Mouse (Mus musculus) hindbrain, embryonic 15.5 days (tissue): Measurements from ENCODE around the gene 2010109A12Rik. TPM values are rescaled to one million over a fixed set of nuclear protein-coding genes. Genes with fewer than 3 reads are reported as not detected.

ENCODE experiments used
- ATAC-seq: fragments of 200-750 bp; cut with Nextera tagmentation; 2 replicates; pipeline ENCODE4 v1.8.0; 2017; ENCODE audit warnings: low read depth, moderate number of reproducible peaks, moderate TSS enrichment; ENCODE audit not compliant: low FRiP score
- H3K27ac ChIP-seq: fragments of 300-500 bp; sonication (generic); replicated peaks from 2 replicates; pipeline ENCODE4 v1.5.1; 2015; ENCODE audit warnings: mild to moderate bottlenecking, inconsistent platforms
- H3K27me3 ChIP-seq: fragments of 300-500 bp; sonication (generic); 2 replicates; pipeline ENCODE4 v1.6.1; 2015; ENCODE audit warnings: control low read depth, inconsistent platforms
- H3K36me3 ChIP-seq: fragments of 300-500 bp; sonication (generic); 2 replicates; pipeline ENCODE4 v1.6.1; 2015; ENCODE audit warnings: control low read depth, inconsistent platforms
- H3K4me1 ChIP-seq: fragments of 300-500 bp; sonication (generic); replicated peaks from 2 replicates; pipeline ENCODE4 v1.6.1; 2015; ENCODE audit warnings: control low read depth, inconsistent platforms
- H3K4me2 ChIP-seq: fragments of 300-500 bp; sonication (generic); 2 replicates; pipeline ENCODE4 v1.6.1; 2015; ENCODE audit warnings: moderate library complexity, mild to moderate bottlenecking, inconsistent platforms
- H3K4me3 ChIP-seq: fragments of 300-500 bp; sonication (generic); 2 replicates; pipeline ENCODE4 v1.5.1; 2015; ENCODE audit warnings: mild to moderate bottlenecking, inconsistent platforms
- H3K9ac ChIP-seq: fragments of 300-500 bp; sonication (generic); 2 replicates; pipeline ENCODE4 v1.6.1; 2015; ENCODE audit warnings: inconsistent platforms
- H3K9me3 ChIP-seq: fragments of 300-500 bp; sonication (generic); 2 replicates; pipeline ENCODE4 v1.6.1; 2016; ENCODE audit warnings: control low read depth, inconsistent platforms
- WGBS: fragments of 180-500 bp; shearing (Covaris S2); methylation state at CpG from one replicate; pipeline ENCODE4 v1.1.7; 2015; 5-methylcytosine and 5-hydroxymethylcytosine counted together
- polyA plus RNA-seq: library from polyadenylated mRNA; unstranded; fragments of >200 nt; fragmentation: Nextera tagmentation; extraction: Ambion mirVana; gene quantifications from 2 replicates; pipeline ENCODE4 v1.2.1, GENCODE M21; 2015

The 2010109A12Rik gene
- polyA plus RNA-seq: 1.1 and 1.5 TPM in 2 replicates

- ATAC-seq: peak; percentile 96
- H3K4me1 ChIP-seq: peaks cover 24% of the 10 kb centered on the region
- no peaks in the 10 kb centered on the region for H3K27me3 ChIP-seq
- WGBS: under 1% methylated on average over 78 of the region's 79 CpGs
- H3K36me3 ChIP-seq: peaks cover 3% of the 10 kb centered on the region; the same call in 1 of the 2 replicates
- H3K27ac ChIP-seq: peak within 1 kb of the TSS; percentile 96
- peak within 1 kb of the TSS; percentile 83 for H3K4me2 ChIP-seq
- peak within 1 kb of the TSS; percentile 95 for H3K9ac ChIP-seq
- peak within 1 kb of the TSS; percentile 99 for H3K4me3 ChIP-seq
- no peaks in the 10 kb centered on the region for H3K9me3 ChIP-seq
These were observed at the start of gene 2010109A12Rik, which contains the start of gene Ccni for GRCm38 (mm10) chr5:93206109-93207005. Gene 2010109A12Rik, plus strand, starts transcription at chr5:93206518. Gene Ccni, minus strand, starts transcription at chr5:93206495.

- H3K9me3 ChIP-seq: no peaks in the 10 kb centered on the region
- no peak overlapping the region for H3K4me3 ChIP-seq
- H3K4me1 ChIP-seq: no peaks in the 10 kb centered on the region
- no peak overlapping the region for H3K9ac ChIP-seq
- 84% methylated on average over 3 of the region's 3 CpGs for WGBS
- no peak; the same call in 1 of the 2 replicates for ATAC-seq
- H3K36me3 ChIP-seq: peaks cover 51% of the 10 kb centered on the region
- no peak overlapping the region for H3K4me2 ChIP-seq
- H3K27me3 ChIP-seq: no peaks in the 10 kb centered on the region
- H3K27ac ChIP-seq: no peak overlapping the region
These were observed 42.8 kb upstream of the 2010109A12Rik start for GRCm38 (mm10) chr5:93163541-93163940.

GRCm38 (mm10) chr5:93167919-93168516, 38.3 kb upstream of the 2010109A12Rik start:
- Histone ChIP-seq H3K27me3 (no peaks in the 10 kb centered on the region), H3K9ac (no peak overlapping the region), H3K4me3 (no peak overlapping the region), H3K9me3 (no peaks in the 10 kb centered on the region), H3K4me1 (no peaks in the 10 kb centered on the region), H3K36me3 (peaks cover 61% of the 10 kb centered on the region), H3K4me2 (no peak overlapping the region), H3K27ac (no peak overlapping the region)
- 93% methylated on average over 11 of the region's 11 CpGs for WGBS
- ATAC-seq: no peak

- Histone ChIP-seq H3K4me3 (no peak overlapping the region), H3K4me1 (no peaks in the 10 kb centered on the region), H3K9ac (no peak overlapping the region), H3K36me3 (peaks cover 61% of the 10 kb centered on the region), H3K9me3 (no peaks in the 10 kb centered on the region), H3K27ac (no peak overlapping the region), H3K4me2 (no peak overlapping the region), H3K27me3 (no peaks in the 10 kb centered on the region)
- WGBS: 93% methylated on average over 6 of the region's 6 CpGs
- no peak for ATAC-seq
These were observed 37.7 kb upstream of the 2010109A12Rik start for GRCm38 (mm10) chr5:93168654-93169053.

- Histone ChIP-seq H3K4me3 (no peak overlapping the region), H3K9me3 (no peaks in the 10 kb centered on the region), H3K36me3 (peaks cover 43% of the 10 kb centered on the region), H3K27me3 (no peaks in the 10 kb centered on the region), H3K4me2 (no peak overlapping the region), H3K27ac (no peak overlapping the region), H3K4me1 (no peaks in the 10 kb centered on the region), H3K9ac (no peak overlapping the region)
- ATAC-seq: no peak
- WGBS: 97% methylated on average over 15 of the region's 15 CpGs
These were observed 34.9 kb upstream of the 2010109A12Rik start for GRCm38 (mm10) chr5:93171420-93171819.

GRCm38 (mm10) chr5:93172536-93172935, 33.8 kb upstream of the 2010109A12Rik start:
- H3K9ac ChIP-seq: no peak overlapping the region
- no peak overlapping the region for H3K4me2 ChIP-seq
- no peaks in the 10 kb centered on the region for H3K9me3 ChIP-seq
- H3K4me3 ChIP-seq: no peak overlapping the region
- no peak for ATAC-seq
- no peak overlapping the region for H3K27ac ChIP-seq
- H3K4me1 ChIP-seq: no peaks in the 10 kb centered on the region
- 86% methylated on average over 6 of the region's 6 CpGs for WGBS
- H3K36me3 ChIP-seq: peaks cover 40% of the 10 kb centered on the region
- H3K27me3 ChIP-seq: no peaks in the 10 kb centered on the region

- no peaks in the 10 kb centered on the region for H3K9me3 ChIP-seq
- H3K9ac ChIP-seq: no peak overlapping the region
- no peak for ATAC-seq
- peaks cover 32% of the 10 kb centered on the region for H3K36me3 ChIP-seq
- H3K4me3 ChIP-seq: no peak overlapping the region
- 88% methylated on average over 6 of the region's 6 CpGs for WGBS
- H3K4me2 ChIP-seq: no peak overlapping the region
- H3K4me1 ChIP-seq: no peaks in the 10 kb centered on the region
- H3K27me3 ChIP-seq: no peaks in the 10 kb centered on the region
- H3K27ac ChIP-seq: no peak overlapping the region
These were observed 31.6 kb upstream of the 2010109A12Rik start for GRCm38 (mm10) chr5:93174675-93175074.

GRCm38 (mm10) chr5:93178616-93179015, 27.7 kb upstream of the 2010109A12Rik start:
- peaks cover 16% of the 10 kb centered on the region for H3K36me3 ChIP-seq
- H3K4me3 ChIP-seq: no peak overlapping the region
- no peak overlapping the region for H3K27ac ChIP-seq
- no peak for ATAC-seq
- H3K4me2 ChIP-seq: no peak overlapping the region
- H3K9me3 ChIP-seq: no peaks in the 10 kb centered on the region
- WGBS: 84% methylated on average over 6 of the region's 6 CpGs
- no peaks in the 10 kb centered on the region for H3K27me3 ChIP-seq
- H3K4me1 ChIP-seq: no peaks in the 10 kb centered on the region
- no peak overlapping the region for H3K9ac ChIP-seq

GRCm38 (mm10) chr5:93180252-93180651, 26.1 kb upstream of the 2010109A12Rik start:
- Histone ChIP-seq H3K4me3 (no peak overlapping the region), H3K4me1 (no peaks in the 10 kb centered on the region), H3K27me3 (no peaks in the 10 kb centered on the region), H3K9me3 (no peaks in the 10 kb centered on the region), H3K36me3 (peaks cover 22% of the 10 kb centered on the region), H3K4me2 (no peak overlapping the region), H3K9ac (no peak overlapping the region), H3K27ac (no peak overlapping the region)
- ATAC-seq: no peak
- WGBS: 83% methylated on average over 2 of the region's 2 CpGs

- no peak overlapping the region for H3K9ac ChIP-seq
- no peak for ATAC-seq
- no peaks in the 10 kb centered on the region for H3K4me1 ChIP-seq
- H3K4me3 ChIP-seq: no peak overlapping the region
- no peak overlapping the region for H3K4me2 ChIP-seq
- H3K27ac ChIP-seq: no peak overlapping the region
- H3K27me3 ChIP-seq: no peaks in the 10 kb centered on the region
- no peaks in the 10 kb centered on the region for H3K9me3 ChIP-seq
- peaks cover 39% of the 10 kb centered on the region for H3K36me3 ChIP-seq
- WGBS: 89% methylated on average over 6 of the region's 6 CpGs
These were observed 23.0 kb upstream of the 2010109A12Rik start for GRCm38 (mm10) chr5:93183311-93183710.

GRCm38 (mm10) chr5:93184548-93184947, 21.8 kb upstream of the 2010109A12Rik start:
- ATAC-seq: no peak
- Histone ChIP-seq H3K36me3 (peaks cover 45% of the 10 kb centered on the region), H3K4me1 (no peaks in the 10 kb centered on the region), H3K4me2 (no peak overlapping the region), H3K9me3 (no peaks in the 10 kb centered on the region), H3K4me3 (no peak overlapping the region), H3K27ac (no peak overlapping the region), H3K27me3 (no peaks in the 10 kb centered on the region), H3K9ac (no peak overlapping the region)
- WGBS: 86% methylated on average over 6 of the region's 6 CpGs

- no peak overlapping the region for H3K4me2 ChIP-seq
- no peaks in the 10 kb centered on the region for H3K4me1 ChIP-seq
- H3K9me3 ChIP-seq: no peaks in the 10 kb centered on the region
- peaks cover 33% of the 10 kb centered on the region for H3K36me3 ChIP-seq
- H3K27me3 ChIP-seq: no peaks in the 10 kb centered on the region
- H3K4me3 ChIP-seq: no peak overlapping the region
- no peak overlapping the region for H3K9ac ChIP-seq
- no peak for ATAC-seq
- H3K27ac ChIP-seq: no peak overlapping the region
- WGBS: 62% methylated on average over 3 of the region's 3 CpGs
These were observed 16.7 kb upstream of the 2010109A12Rik start for GRCm38 (mm10) chr5:93189607-93190006.
